Mouse (Mus musculus): ENCODE data around the gene Nadk. TPM values are rescaled to one million over a fixed set of nuclear protein-coding genes. Genes with fewer than 3 reads are reported as not detected.
A peak's percentile ranks its signal among the peaks of the same experiment; 100 is the strongest.

Nadk gene
- 10 to 100 TPM; 65.8 to 71.5 TPM for total RNA-seq (2021)

DNA sequence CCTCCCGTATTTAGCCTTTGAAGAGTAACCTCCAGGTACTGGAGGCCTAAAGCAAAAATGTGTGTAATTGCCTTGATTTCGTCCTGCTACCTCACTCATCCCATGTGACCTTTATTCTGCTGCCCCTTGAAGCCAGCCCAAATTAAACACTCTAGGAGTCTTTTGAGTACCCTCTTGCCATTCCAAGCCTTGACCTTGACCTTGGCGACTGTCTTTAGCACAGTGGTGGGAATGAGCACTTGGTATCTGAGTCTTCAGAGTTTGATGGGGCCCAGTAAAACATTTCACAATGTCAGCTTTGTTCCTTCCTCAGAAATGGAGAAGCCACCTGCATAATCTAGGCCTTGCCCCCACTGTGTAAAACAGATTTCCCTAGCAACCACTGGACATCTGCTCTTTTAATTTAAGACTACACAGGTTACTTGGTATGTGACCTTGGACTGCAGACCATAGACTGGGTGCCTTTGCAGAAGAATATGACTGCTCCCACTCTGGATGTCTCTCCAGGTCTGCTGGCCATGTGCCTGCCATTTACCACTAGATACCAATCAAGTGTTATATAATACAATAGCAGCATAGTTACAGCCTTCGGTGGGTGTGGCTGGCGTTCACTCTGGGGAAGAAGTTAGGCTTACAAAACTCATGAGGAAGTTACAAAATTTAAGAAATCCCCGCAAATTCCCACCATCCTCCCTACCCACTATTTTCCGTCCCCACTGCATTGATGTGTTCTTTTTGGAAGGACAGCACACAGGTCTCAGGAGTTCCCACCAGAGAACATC lies at the start of gene Nadk:
Gene Nadk, plus strand, starts transcription at position 718 of the 782 bp plus-strand sequence.
- DNase-seq, result no peak

DNA sequence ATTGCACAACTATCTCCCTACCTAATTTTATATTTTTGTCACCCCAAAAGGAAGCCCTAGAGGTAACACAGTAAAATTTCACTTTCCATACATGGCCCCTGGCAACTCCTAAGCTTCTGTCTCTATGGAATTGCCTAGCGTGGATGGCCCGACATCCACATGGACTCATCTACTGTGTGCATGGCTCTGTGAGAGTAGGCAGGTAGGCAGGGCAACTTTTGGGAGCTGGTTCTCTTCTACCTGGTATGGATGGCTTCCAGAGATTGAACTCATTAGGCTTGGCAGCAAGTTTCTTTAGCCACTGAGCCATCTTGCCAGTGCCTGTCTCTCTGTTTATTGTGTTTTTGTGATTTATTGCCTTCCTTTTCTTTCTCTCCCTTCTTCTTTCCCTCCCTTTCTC lies 47.4 kb upstream of the Nadk start:
- DNase-seq, result no peak

DNA sequence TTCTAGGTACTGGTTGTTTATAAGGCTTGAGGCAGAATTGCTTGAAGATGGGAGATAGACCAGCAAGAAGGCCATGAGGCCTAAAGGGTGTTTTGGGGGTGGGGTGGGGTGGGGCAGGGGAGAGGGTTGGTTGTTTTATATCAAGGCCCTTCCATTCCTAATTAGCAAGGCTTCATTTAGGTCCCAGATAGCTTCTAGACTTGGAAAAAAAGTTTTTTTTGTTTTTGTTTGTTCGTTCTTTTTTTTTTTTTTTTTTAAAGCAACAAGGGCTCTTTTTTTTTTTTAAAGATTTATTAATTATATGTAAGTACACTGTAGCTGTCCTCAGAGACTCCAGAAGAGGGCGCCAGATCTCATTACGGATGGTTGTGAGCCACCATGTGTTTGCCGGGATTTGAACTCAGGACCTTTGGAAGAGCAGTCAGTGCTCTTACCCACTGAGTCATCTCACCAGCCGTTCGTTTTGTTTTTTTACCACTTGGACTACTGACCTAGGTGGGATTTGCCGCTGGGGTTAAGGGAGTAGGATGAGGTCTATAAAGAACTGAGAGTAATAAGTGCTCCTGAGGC lies 44.1 kb upstream of the Nadk start:
- DNase-seq, result no peak

DNA sequence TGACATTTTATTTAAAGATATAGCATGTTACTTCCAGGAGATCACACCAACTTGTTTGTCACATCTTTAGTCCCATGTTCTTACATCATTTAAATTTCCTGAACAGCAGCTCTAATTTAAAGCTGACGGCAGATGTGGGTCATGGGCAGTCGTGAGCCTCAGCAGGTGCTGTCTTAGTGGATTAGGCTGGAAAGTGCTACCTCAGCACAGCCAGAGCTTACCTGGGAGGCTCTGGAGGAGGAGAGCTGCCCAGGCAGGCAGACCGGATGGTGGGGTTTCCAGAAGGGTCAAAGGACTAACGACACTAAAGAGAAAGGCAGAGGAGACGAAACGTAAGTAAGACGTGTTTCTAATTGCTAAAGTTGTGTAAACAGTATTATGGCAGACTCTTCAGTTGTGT lies 39.9 kb upstream of the Nadk start:
- no peak for DNase-seq

DNA sequence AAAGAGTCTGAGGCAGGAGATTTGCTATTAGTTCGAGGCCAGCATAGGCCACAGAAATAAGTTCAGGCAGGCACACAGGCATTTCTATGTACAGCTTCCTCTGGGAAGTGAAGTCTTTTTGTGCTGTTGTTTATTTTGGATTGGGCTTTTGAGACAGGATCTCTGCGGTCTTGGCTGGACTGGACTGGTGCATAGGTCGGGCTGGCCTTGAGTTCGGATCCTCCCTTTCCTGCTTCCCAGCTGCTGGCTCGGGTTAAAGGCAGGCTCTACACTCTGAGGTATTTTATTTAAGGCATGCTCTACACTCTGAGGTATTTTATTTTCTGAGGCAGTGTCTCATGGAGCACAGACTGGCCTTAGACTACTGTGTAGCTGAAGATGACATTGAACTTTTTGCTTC lies 36.4 kb upstream of the Nadk start:
- no peak for DNase-seq

DNA sequence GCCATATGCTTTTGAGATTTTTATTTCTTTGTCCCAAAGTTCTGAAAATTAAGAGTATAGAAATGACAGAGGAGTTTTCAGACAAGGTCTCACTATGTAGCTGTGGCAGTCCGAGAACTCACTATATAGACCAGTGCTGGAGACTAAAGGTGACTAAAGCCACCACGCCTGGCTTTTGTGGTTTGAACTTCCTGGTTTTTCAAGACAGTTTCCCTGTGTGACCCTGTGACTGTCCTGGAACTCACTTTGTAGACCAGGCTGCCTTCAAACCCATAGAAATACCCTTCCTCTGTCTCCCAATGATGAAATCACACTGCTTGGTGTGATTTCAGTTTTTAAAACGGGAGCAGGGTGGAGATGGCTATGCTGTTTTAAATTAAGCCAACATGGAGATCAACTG lies 32.9 kb upstream of the Nadk start:
- no peak for DNase-seq

DNA sequence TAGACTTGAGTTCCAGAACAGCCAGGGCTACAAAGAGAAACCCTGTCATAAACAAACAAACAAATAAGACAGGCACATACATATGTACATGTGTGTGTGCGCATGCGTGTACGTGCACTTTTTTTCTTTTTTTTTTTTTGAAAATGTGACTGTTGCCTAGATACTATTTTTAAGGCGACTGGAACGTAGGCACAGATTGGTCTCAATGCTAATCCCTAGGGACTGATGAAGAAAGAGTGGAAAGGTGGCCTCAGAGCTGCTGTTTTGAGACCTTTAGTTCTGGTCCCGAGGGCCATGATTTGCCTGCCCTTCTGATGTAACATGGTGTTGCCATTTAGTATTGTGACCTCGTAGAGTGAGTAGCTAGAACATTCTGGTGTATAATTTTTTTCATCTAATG lies 12.2 kb upstream of the Nadk start:
- no peak for DNase-seq

DNA sequence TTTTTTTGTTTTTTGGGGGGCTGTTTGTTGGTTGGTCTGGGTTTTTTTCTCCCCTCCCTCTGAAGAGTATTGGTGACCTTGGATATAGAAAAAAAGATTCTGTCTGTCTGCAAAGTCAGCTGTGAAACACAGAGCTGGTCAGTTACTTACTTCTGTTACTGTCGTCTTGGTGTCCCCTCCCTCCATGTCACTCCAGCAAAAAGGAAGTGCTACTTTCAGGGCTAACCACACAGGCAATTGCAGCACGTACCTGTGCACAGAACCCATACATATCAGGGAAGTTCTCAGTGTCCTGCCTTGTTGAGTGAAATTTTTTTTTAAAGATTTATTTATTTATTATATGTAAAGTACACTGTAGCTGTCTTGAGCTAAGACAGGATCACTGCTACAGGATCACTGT lies 11.7 kb upstream of the Nadk start:
- DNase-seq, result no peak

DNA sequence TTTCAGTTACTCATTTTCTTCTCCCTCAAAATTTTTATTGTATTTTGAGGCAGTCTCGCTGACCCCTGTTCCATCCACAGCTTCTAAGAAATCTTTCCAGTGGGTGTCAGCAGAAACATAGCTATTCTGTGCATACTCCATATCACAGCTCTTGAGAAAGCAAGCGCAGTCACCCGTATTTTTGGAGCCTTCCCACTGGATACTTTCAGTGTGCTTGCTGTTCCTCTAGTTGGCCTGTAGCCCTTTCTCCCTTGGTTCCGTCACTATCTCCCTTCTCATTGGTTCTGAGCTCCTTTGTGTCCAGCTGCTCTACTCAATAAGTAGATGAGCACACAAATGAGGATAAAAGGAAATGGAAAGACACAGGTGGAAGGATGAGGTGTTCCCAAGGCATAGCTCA lies 11.1 kb upstream of the Nadk start:
- no peak for DNase-seq

DNA sequence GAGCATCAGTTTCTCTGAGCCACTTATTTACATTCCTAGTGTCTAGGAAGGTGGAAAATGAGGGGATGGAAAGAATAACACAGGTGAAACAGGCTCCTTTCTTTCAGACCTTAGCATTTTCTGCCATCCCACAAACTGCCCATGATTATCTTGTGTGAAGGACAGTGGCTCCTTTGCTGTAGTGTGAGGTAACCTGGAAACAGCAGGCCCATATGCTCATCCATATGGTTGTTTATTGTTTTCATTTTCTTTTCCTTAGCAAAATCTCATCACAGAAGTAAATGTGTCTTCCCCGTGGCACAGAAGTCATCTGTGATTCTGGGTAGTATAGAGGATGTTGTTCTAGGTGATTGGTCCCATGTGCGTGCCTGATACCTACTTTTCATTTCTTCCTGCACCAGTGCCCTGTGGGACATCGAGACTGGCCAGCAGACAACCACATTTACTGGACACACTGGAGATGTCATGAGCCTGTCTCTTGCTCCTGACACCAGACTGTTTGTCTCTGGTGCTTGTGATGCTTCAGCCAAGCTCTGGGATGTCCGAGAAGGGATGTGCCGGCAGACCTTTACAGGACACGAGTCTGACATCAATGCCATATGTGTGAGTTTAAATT lies 9.2 kb upstream of the Nadk start:
- DNase-seq, result no peak

DNA sequence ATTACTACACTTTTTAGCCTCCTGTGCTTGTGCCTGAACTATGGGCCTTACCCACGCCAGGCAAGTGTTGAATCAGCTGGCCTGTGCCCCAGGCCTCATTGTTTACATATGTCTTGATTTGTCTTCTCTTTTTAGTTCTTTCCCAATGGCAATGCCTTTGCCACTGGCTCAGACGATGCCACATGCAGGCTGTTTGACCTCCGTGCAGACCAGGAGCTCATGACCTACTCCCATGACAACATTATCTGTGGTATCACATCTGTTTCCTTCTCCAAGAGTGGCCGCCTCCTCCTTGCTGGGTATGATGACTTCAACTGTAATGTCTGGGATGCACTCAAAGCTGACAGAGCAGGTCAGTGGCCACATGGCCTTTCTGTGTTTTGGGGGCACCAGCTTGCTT lies 7.3 kb upstream of the Nadk start:
- no peak for DNase-seq

DNA sequence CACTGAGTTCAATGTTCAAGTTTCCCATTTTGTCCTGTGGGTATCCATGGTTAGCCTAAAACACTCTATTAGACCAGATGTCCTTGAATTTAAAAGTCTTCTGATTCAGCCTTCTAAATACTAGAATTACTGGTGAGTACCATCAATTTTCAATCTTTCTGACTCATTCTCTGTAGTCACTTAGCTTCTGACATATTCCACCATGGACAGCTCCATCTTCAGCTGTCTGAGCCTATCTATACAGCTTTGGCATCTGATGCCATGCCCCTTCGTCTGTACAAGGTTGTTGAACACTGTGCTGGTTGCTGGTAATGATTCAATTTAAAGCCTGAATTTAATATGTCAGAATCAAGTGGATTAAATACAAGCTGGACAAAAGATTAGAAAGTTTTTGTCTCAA lies 6.7 kb upstream of the Nadk start:
- no peak for DNase-seq

DNA sequence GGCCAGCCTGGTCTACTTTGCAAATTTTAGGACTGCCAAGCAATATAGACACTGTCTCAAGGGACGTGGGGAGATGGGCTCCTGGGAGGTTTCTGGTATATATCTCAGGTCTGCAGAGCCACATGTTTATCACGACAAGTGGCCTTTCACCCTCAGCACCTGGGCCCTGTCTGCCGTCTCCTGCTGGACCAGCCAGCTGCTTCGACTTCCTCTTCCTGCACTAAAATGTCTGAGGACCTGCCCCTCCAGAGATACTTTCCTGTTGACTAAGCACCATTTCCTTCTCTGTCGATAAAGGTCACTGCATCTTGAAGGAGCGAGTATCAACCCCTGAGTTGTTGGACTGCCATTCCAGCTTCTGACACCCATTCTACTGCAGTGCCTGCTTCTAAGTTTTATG lies 2.7 kb upstream of the Nadk start:
- no peak for DNase-seq

DNA sequence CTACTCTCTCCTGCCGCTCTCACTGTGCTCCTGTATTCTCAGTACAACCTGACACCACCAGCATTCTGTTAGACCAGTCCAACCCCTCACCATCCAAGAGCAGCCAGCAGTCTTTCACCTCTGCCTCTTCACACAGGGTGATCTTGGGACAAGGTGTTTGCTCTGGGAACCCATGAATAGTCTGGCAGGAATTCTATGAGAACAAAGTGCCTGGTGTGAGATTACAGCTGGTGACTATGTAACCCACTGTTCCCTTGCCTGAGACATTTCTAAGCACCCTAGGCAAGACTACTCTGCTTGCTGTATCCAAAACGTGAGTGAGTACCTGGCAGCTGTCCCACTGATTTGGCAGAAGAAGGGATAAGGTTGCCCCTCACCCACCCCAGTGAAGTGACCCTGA lies 1.2 kb upstream of the Nadk start:
- DNase-seq, result no peak

DNA sequence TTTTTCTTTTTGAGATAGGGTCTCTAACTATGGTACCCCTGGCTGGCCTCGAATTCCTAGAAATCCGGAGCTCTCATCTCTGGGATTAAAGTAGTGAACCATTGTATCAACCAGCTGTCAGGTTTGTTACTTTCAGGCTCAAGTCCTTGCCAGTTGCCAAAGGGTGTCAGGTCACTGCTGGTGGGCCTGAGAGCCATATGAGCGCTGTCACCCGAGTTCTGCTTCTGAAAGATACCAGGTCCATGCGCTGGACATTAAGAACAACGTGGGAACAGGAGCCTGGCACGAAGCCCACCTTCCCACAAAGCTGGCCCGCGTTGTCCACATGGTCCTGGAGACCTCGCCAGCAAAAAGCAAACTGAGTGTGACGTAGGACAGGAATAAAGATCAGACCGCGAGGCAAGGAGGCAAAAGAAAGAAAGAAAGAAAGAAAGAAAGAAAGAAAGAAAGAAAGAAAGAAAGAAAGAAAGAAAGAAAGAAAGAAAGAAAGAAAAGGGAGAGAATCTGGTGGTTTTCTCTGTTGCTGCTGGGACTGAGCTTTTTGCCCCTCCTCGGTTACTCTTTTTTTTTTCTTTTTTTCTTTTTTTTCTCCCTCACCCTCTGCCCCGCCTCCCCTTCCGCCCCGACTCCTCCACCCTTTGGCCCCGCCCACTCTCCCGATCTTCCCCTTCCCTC lies 684 bp downstream of the Nadk start:
- peak in 1 of 2 experiments; percentile 54 for DNase-seq

DNA sequence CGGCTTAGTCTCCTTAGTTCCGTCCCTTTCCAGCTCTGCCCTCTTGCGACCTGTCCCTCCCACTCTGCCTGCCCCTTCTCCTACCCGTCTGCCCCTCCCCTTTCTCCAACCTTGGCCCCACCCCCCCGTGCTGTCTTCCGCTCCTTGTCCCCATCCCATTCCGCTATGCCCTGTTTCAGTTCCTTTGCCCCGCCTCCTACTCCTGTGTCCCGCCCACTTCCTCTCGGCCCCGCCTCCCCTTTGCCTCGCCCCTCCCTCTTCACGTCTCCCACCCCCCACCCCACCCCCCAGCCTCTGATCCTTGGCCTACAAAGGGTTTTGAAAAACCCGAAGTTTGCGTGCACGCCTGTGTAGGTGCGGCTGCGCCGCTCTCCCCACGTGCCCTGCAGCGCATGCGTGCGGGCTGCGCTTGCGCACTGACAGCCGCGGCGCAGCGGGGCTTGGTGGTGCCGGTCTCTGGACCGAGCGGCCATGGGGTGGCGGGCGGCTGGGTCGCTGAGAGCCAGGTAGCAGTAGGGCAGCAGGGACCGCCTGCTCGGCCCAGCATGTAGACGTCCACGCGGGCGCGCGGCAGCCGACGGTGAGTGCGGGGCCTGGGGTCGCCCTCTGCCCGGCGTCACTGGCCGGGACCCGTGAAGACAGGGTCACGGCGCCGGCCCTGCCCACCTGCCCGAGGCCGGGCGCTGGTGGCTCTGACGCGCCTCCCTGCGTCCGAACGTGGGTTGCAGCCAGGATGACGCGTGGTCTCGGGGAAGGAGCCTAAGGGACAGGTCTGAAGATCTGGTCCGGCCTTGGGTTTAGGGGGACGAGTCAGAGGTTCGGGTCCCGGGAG lies 1.4 kb downstream of the Nadk start:
- DNase-seq, result peak; percentile 92 to 93

DNA sequence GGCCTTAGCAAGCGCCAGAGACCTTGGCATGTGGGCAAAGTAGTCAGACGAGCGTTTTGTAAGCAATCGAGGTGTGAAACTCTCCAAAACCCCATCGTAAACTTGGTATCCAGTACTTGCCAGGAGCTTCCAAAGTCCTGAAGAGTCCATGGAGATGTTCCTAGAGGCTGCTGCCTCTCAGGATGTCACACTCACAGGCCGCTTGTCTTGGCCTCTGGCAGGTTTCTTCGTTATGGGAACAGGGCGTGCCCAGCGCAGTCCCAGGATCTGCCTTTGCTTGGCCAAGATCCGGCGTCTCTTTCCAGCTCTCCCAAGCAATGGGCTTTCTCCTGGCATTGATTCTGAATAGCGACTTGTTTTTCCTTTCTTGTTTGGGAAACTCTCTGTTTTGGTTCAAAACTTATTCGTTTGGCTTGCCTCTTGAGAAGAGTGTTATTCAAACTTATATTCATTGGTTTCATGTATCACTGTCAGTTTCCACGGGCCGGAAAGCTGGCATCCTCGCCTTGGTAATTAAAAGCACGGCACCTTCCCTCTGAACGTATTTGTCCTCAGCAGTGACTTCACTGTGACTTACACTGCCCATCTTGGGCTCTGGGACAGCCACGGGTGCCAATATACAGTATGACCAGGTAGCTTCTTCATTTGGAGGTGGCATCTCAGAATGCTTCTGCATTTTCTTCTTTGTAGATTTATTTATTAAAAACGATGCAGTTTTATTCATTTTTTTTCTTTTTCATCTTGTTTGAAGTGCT lies 2.3 kb downstream of the Nadk start:
- peak; percentile 40 to 43 for DNase-seq

DNA sequence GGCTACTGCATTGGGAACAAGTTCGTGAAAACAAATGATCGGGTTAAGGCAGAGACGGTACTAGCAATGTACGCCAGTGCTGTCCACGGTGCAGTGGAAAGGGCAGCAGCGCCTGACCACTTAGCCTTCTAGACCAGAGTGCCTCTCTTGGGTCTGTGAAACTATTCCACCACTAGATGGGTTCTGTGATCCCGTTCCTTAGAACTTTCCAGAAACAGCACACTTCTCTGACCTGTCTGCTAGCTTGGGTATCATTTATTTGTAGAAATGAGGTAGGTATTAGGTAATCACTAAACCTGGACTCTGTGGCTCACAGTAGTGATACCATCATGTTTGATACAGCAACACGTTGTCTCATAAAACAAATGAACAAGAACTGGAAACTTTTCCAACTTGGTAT lies 4.4 kb downstream of the Nadk start:
- no peak for DNase-seq

DNA sequence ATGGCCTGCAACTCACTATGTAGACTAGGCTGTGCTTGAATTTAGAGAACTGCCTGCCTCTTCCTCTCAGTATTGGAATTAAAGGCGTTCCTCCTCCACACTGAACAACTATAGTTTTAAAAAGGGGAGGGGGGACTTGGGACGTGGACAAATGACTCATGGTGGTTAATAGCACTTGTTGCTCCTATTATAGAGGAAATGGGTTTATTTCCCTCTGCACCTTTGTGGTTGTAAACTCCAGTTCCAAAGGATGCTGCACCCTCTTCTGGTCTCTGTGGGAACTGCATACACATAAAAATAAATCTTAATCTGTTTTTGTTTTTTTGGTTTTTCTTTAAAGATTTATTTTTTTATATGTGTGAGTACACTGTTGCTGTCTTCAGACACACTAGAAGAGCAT lies 6.0 kb downstream of the Nadk start:
- DNase-seq, result no peak

DNA sequence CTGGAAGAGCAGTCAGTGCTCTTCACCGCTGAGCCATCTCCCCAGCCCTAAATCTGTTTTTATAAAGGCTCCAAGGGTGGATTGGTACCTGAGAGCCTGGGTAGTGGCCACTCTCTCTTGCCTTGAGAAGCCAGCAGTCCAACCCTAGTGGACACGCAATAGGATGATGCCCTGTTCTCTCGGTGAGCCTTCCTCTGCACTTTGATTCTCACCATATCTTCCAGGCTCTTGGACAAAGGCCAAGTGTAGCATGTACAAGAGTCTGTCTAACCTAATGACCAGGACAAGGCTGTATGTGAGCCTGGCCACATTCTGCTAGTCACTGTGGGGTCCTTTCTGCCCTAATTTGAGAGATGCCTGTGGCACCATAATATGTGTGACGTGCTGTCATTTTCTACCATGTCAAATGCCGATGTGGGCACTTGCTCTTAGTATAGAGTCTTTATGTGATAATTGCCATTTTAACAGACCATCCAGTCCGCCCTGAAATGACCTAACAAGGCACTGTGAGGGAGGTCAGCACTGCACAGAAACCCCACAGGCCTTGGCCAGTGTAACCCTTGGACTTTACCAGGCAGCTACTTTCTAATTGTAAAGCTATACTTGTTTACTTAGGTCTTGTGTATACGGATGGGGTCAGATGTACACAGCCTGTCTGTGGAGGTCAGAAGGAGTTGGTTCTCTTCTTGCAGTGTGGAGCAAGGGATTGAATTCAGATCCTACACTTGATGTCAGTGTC lies 6.6 kb downstream of the Nadk start:
- no peak for DNase-seq

DNA sequence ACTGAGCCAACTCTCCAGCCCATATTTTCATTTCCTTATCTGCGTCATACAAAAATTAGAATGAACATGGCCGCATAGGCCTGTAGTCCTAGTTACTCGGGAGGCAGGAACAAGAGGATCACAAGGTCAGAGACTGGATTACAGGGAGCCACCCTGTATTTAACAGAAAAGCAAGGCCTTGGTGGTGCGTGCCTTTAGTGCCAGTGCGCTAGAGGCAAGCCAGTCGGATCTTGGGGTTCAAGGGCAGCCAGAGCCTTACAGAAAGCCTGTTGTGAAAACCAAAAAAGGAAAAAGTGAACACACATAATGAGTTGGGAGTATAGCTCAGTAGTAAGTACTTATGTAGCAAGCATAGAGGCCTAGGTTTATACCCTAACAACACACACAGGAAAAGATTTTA lies 7.6 kb downstream of the Nadk start:
- no peak for DNase-seq

All from layer of hippocampus, postnatal 36 days (tissue).